In the genomic region with DNA sequence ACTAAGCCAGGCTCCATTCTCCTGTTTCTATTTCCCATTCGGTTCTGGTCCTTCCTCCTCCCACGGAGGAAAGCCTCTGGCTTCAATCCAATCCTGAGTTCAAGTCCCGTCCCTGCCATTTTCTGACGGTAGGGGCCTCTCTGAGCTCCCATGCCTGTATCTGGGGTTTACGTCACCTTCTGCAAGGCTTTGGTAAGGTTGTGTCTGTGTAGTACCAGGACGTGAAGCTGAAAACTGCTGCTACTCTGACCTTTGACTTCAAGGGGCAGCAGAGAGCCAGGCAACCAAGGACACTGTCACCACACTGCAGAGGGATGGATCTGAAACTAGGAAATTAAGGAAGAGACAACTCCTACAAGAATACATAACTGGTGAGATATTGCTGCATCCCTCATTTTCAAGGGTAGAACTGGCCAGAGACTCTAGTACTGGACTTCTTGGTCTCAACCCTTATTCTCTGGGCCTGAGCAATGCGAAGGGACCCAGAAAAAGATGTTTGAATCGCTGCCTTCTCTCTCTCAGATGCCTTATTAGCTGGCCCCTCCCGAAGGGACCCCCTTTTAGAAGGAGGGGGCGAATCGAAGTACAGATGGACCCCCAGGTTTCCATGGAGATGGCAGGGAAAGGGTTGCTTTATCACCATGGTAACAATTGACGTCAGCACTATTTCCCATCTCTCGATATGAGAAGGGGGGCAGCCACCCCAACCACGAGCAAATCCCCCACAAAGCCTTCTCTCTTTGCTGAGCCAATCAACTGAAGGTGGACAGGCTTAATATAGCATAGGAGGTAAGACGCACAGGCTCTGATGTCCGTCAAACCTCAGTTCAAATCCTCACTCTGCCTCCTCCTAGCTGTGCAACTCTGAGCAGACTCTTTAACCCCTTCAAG, we compare ENCODE assay signal across 8 mouse cellular contexts. TPM values are rescaled to one million over a fixed set of nuclear protein-coding genes. Genes with fewer than 3 reads are reported as not detected.
DNase-seq lines count a peak whose midpoint lies in the region; ATAC-seq and TF ChIP-seq lines count a peak whose summit lies in the region.

No protein-coding gene starts in this region.

- peak; percentile 58 for ATAC-seq in hindbrain, embryonic 14.5 days (ENCODE audit: low FRiP score)
- peak; percentile 14; the same call in 1 of the 2 replicates for ATAC-seq in liver, postnatal 0 days

- WGBS in hindbrain, embryonic 14.5 days: 17% methylated on average over 16 of the region's 16 CpGs
- 22% methylated on average over 16 of the region's 16 CpGs for WGBS in liver, postnatal 0 days (ENCODE audit: insufficient replicate concordance)

- intact Hi-C loops in left cerebral cortex, postnatal 14 days (cut with DNase I): loop anchor here (1.0 kb wide), 1 partner anchor 18 kb away; no protein-coding TSS in a partner anchor

- peak; percentile 77 to 88 for DNase-seq in left cerebral cortex, postnatal 14 days (ENCODE audit: low spot score in 2 of 2)
- no peak for DNase-seq in left cerebral cortex, adult 11 months (ENCODE audit: low spot score)
- DNase-seq in embryo, embryonic 11 days: peak; percentile 38
- DNase-seq in hindbrain, embryonic 14.5 days (ENCODE audit: low spot score): peak; percentile 77
- no peak for DNase-seq in liver, postnatal 0 days
- peak; percentile 50 for DNase-seq in retina, adult 2 months (ENCODE audit: low read depth, low spot score)
- DNase-seq in T-cell, adult 2 months (ENCODE audit: low spot score): no peak
- DNase-seq in Muller cell, postnatal 12 days (ENCODE audit: inconsistent ontology term): no peak

- no peaks in the 10 kb centered on the region for H3K9me3 ChIP-seq in hindbrain, embryonic 14.5 days (ENCODE audit: control insufficient read depth, low read length)
- no peaks in the 10 kb centered on the region for H3K9me3 ChIP-seq in liver, postnatal 0 days (ENCODE audit: low read length)

- peak; percentile 61 for TF ChIP-seq CTCF in liver, postnatal 0 days (IDR thresholded peaks at IDR 0.05; ENCODE audit: low read depth)

- peak overlapping the region; percentile 45 for H3K4me2 ChIP-seq in hindbrain, embryonic 14.5 days (replicated peaks)
- peak overlapping the region; percentile 2; the same call in 1 of the 2 replicates for H3K4me2 ChIP-seq in liver, postnatal 0 days (ENCODE audit: low read depth, low read length)

- H3K27me3 ChIP-seq in hindbrain, embryonic 14.5 days (ENCODE audit: control insufficient read depth, insufficient read depth, low read length): peaks cover 15% of the 10 kb centered on the region
- H3K27me3 ChIP-seq in liver, postnatal 0 days (ENCODE audit: insufficient read depth, low read length): peaks cover 12% of the 10 kb centered on the region

- H3K27ac ChIP-seq in hindbrain, embryonic 14.5 days: peak overlapping the region; percentile 86
- H3K27ac ChIP-seq in liver, postnatal 0 days (ENCODE audit: low read depth): 0 out of 2 replicates have a peak overlapping the region, but pooled peaks have one; percentile 13

- peaks cover 25% of the 10 kb centered on the region for H3K4me1 ChIP-seq in hindbrain, embryonic 14.5 days (replicated peaks; ENCODE audit: control insufficient read depth, insufficient read depth, low read length)
- peaks cover 22% of the 10 kb centered on the region for H3K4me1 ChIP-seq in liver, postnatal 0 days (ENCODE audit: insufficient read depth)

- peak overlapping the region; percentile 54 for H3K9ac ChIP-seq in hindbrain, embryonic 14.5 days
- H3K9ac ChIP-seq in liver, postnatal 0 days (replicated peaks): no peak overlapping the region

- no peak for TF ChIP-seq EP300 in liver, postnatal 0 days (IDR thresholded peaks at IDR 0.05; ENCODE audit: low read depth)

- H3K4me3 ChIP-seq in hindbrain, embryonic 14.5 days (replicated peaks; ENCODE audit: low read length): peak overlapping the region; percentile 13
- no peak overlapping the region for H3K4me3 ChIP-seq in liver, postnatal 0 days (ENCODE audit: low read depth, low read length)

- H3K36me3 ChIP-seq in hindbrain, embryonic 14.5 days (replicated peaks; ENCODE audit: control insufficient read depth, insufficient read depth): no peaks in the 10 kb centered on the region
- H3K36me3 ChIP-seq in liver, postnatal 0 days (replicated peaks; ENCODE audit: insufficient read depth, low read length): no peaks in the 10 kb centered on the region

RNA-seq across cellular contexts. Expression of a gene that starts 4.9 kb away (rescaled TPM):
- total RNA-seq in left cerebral cortex, postnatal 14 days (2021): under 1 TPM in 1 of 2 experiments, not detected in 1; 0.87 TPM
- 0.55 and 0.78 TPM in 2 replicates for polyA plus RNA-seq in hindbrain, embryonic 14.5 days (2014; fragmentation: Nextera tagmentation; extraction: Ambion mirVana)
- 0.41 and 0.88 TPM in 2 replicates for polyA plus RNA-seq in liver, postnatal 0 days (2015; fragmentation: Nextera tagmentation; extraction: Ambion mirVana)

RNA-seq across cellular contexts. Expression of a gene that starts 5.1 kb away (rescaled TPM):
- total RNA-seq in left cerebral cortex, postnatal 14 days (2021): under 1 TPM; 0.29 to 0.44 TPM
- polyA plus RNA-seq in hindbrain, embryonic 14.5 days (2014; fragmentation: Nextera tagmentation; extraction: Ambion mirVana): 0.16 and 0.46 TPM in 2 replicates
- 0.11 and 0.14 TPM in 2 replicates for polyA plus RNA-seq in liver, postnatal 0 days (2015; fragmentation: Nextera tagmentation; extraction: Ambion mirVana)

RNA-seq across cellular contexts. Expression of a gene that starts 17.5 kb away (rescaled TPM):
- 100 to 1,000 TPM; 538 to 599 TPM for total RNA-seq in left cerebral cortex, postnatal 14 days (2021)
- 1,580 and 1,755 TPM in 2 replicates for polyA plus RNA-seq in hindbrain, embryonic 14.5 days (2014; fragmentation: Nextera tagmentation; extraction: Ambion mirVana)
- polyA plus RNA-seq in liver, postnatal 0 days (2015; fragmentation: Nextera tagmentation; extraction: Ambion mirVana): 42.7 and 46.9 TPM in 2 replicates

RNA-seq across cellular contexts. Expression of a gene that starts 34.5 kb away (rescaled TPM):
- 10 to 100 TPM; 48.2 to 52.0 TPM for total RNA-seq in left cerebral cortex, postnatal 14 days (2021)
- 29.5 and 33.8 TPM in 2 replicates for polyA plus RNA-seq in hindbrain, embryonic 14.5 days (2014; fragmentation: Nextera tagmentation; extraction: Ambion mirVana)
- 37.4 and 40.7 TPM in 2 replicates for polyA plus RNA-seq in liver, postnatal 0 days (2015; fragmentation: Nextera tagmentation; extraction: Ambion mirVana)

RNA-seq across cellular contexts. Expression of a gene that starts 46.6 kb away (rescaled TPM):
- total RNA-seq in left cerebral cortex, postnatal 14 days (2021): 10 to 100 TPM; 27.2 to 30.2 TPM
- 76.0 and 79.8 TPM in 2 replicates for polyA plus RNA-seq in hindbrain, embryonic 14.5 days (2014; fragmentation: Nextera tagmentation; extraction: Ambion mirVana)
- 54.9 and 59.0 TPM in 2 replicates for polyA plus RNA-seq in liver, postnatal 0 days (2015; fragmentation: Nextera tagmentation; extraction: Ambion mirVana)

Comparison
In these comparisons a context has a peak if more than half of its experiments do, and no peak if none do; other contexts are left out.
1. DNase-seq: peak in left cerebral cortex, postnatal 14 days (2 of 2), embryo, embryonic 11 days (single experiment), hindbrain, embryonic 14.5 days (single experiment) and retina, adult 2 months (single experiment); none in left cerebral cortex, adult 11 months (single experiment), liver, postnatal 0 days (single experiment), T-cell, adult 2 months (single experiment) and Muller cell, postnatal 12 days (single experiment).
2. RNA of a gene that starts 17.5 kb away (polyA plus RNA-seq): 1,580 to 1,755 TPM in hindbrain, embryonic 14.5 days; 42.7 to 46.9 TPM in liver, postnatal 0 days; every median in the first group is over 10 times any median in the second.